Mouse (Mus musculus) embryonic facial prominence, embryonic 14.5 days (tissue): ENCODE measurements at regions not wholly inside any gene's neighbourhood (a gene's known extent, or its start where the extent isn't known, plus 50 kb on each side); places are given as distances from the start of the nearest gene placed in this dataset.
A peak's percentile ranks its signal among the peaks of the same experiment; 100 is the strongest.

Source experiments
- ATAC-seq: fragments of 200-750 bp; cut with Nextera tagmentation; 2 replicates; pipeline ENCODE4 v1.8.0; 2017; ENCODE audit warnings: low read depth, moderate number of reproducible peaks, moderate TSS enrichment
- DNase-seq: peaks from one replicate; pipeline ENCODE4 v3.0.0-alpha.2; 2015; ENCODE audit warnings: low spot score
- H3K27ac ChIP-seq: fragments of 300-500 bp; sonication (generic); replicated peaks from 2 replicates; pipeline ENCODE4 v1.5.1; 2014; ENCODE audit warnings: low read depth, mild to moderate bottlenecking, low read length, moderate library complexity
- H3K27me3 ChIP-seq: fragments of 300-500 bp; sonication (generic); replicated peaks from 2 replicates; pipeline ENCODE4 v1.6.1; 2014; ENCODE audit warnings: low read length; ENCODE audit not compliant: control insufficient read depth, insufficient read depth
- H3K36me3 ChIP-seq: fragments of 300-500 bp; sonication (generic); 2 replicates; pipeline ENCODE4 v1.6.1; 2014; ENCODE audit warnings: low read length, mixed read lengths; ENCODE audit not compliant: control insufficient read depth, insufficient read depth
- H3K4me1 ChIP-seq: fragments of 300-500 bp; sonication (generic); 2 replicates; pipeline ENCODE4 v1.6.1; 2014; ENCODE audit warnings: antibody characterized with exemption, low read length; ENCODE audit not compliant: control insufficient read depth, insufficient read depth
- H3K4me2 ChIP-seq: fragments of 300-500 bp; sonication (generic); 2 replicates; pipeline ENCODE4 v1.6.1; 2014; ENCODE audit warnings: low read depth, mild to moderate bottlenecking, low read length, moderate library complexity, mixed read lengths
- H3K4me3 ChIP-seq: fragments of 300-500 bp; sonication (generic); 2 replicates; pipeline ENCODE4 v1.5.1; 2014; ENCODE audit warnings: low read depth, mild to moderate bottlenecking, low read length
- H3K9ac ChIP-seq: fragments of 300-500 bp; sonication (generic); 2 replicates; pipeline ENCODE4 v1.6.1; 2014; ENCODE audit warnings: low read depth, mild to moderate bottlenecking, low read length, moderate library complexity, mixed read lengths
- H3K9me3 ChIP-seq: fragments of 300-500 bp; sonication (generic); 2 replicates; pipeline ENCODE4 v1.6.1; 2016; ENCODE audit warnings: low read length; ENCODE audit not compliant: control insufficient read depth
- WGBS: fragments of 180-500 bp; shearing (Covaris S2); extraction: QIAGEN DNeasy Blood & Tissue Kit; methylation state at CpG from one replicate; pipeline ENCODE4 v1.1.7; 2014; 5-methylcytosine and 5-hydroxymethylcytosine counted together

DNA sequence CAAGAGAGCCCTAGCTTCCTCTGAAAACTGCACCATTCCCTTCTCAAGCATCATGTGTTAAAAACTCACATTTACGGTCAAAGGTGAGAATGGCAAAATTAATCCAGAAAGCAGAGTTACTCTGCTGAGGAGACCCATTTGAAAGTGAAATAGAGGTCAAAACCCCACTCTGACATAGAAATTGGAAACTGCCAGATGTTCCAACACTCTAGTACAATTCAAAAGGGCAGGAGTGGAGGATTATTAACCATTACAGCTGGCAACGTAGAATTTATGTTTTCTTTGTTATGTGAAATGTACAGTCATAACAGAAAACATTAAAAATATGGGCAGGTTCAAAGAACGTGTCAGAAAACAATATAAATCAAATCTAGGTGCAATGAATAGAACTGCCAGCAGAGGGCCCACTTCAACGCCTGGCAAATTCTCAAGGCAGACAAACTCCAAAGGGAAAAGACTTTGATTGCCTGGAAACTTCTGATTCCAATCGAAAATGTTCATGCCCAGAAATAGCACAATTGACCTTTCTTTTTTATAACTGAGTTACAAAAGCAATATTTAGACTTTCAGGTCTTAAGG lies 54.2 kb upstream of the Rfpl4b start:
- no peaks in the 10 kb centered on the region for H3K4me1 ChIP-seq
- 13% methylated on average over 5 of the region's 5 CpGs for WGBS

DNA sequence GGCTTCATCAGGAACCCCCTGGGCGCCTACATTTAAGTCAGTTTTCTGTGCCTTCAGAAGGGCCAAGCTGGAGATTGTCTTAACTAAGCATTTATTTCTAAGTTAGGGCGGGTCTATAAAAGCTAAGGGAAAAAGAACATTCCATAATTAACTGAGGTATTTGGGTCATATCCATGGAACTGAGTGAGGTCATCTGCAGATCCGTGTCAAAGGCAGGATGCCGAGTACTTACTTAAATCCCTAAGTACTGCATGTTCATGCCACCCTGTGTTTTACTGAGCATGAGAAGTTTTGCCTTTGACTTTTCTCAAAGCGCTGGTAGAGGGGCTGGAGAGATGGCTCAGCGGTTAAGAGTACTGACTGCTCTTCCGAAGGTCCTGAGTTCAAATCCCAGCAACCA lies 57.7 kb upstream of the Rfpl4b start:
- Histone ChIP-seq H3K27me3 (no peaks in the 10 kb centered on the region), H3K4me2 (no peak overlapping the region), H3K4me3 (no peak overlapping the region), H3K27ac (no peak overlapping the region), H3K9me3 (no peaks in the 10 kb centered on the region), H3K9ac (no peak overlapping the region), H3K4me1 (0 out of 2 replicates have a peak, but pooled peaks cover 4% of the 10 kb centered on the region), H3K36me3 (no peaks in the 10 kb centered on the region)
- DNase-seq = no peak
- ATAC-seq = no peak
- WGBS = 90% methylated on average over 7 of the region's 7 CpGs

More for the DNA sequence above, 54.2 kb upstream of the Rfpl4b start:
- H3K36me3 ChIP-seq = no peaks in the 10 kb centered on the region
- no peak for ATAC-seq
- DNase-seq = no peak
- no peak overlapping the region for H3K4me2 ChIP-seq
- H3K9ac ChIP-seq = no peak overlapping the region
- H3K9me3 ChIP-seq = no peaks in the 10 kb centered on the region
- no peak overlapping the region for H3K27ac ChIP-seq
- no peak overlapping the region for H3K4me3 ChIP-seq
- H3K27me3 ChIP-seq = no peaks in the 10 kb centered on the region

DNA sequence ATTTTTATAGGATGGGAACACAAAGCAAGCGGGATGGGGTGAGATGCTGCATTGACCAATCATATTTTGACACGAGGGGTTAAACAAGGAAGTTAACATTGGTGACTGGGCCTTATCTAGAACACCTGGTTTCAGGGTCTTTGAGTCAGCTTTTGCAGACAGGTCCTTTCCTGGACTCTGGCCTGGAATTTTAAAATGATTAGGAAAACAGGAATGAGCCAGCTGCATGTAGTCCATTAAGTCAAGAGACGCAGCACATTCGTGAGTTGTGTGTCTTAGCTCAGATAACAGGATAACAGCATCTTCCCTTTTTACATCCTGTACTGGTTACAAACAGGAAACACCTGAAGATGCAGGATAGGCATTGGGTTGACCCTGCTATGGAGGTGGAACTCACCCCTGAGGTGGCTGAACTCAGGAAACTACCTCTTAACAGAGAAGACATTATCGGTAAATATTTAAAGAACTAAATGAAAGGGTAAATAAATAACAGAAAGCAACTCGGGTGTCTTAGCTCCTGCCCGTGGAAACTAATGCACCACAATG lies 59.1 kb upstream of the Rfpl4b start:
- H3K4me3 ChIP-seq = no peak overlapping the region
- no peak overlapping the region for H3K4me2 ChIP-seq
- ATAC-seq (no peak), DNase-seq (no peak)
- H3K27ac ChIP-seq = no peak overlapping the region
- H3K36me3 ChIP-seq = no peaks in the 10 kb centered on the region
- no peaks in the 10 kb centered on the region for H3K9me3 ChIP-seq
- no peaks in the 10 kb centered on the region for H3K27me3 ChIP-seq
- 62% methylated on average over 7 of the region's 7 CpGs for whole genome bisulfite sequencing
- 0 out of 2 replicates have a peak, but pooled peaks cover 4% of the 10 kb centered on the region for H3K4me1 ChIP-seq
- H3K9ac ChIP-seq = no peak overlapping the region

DNA sequence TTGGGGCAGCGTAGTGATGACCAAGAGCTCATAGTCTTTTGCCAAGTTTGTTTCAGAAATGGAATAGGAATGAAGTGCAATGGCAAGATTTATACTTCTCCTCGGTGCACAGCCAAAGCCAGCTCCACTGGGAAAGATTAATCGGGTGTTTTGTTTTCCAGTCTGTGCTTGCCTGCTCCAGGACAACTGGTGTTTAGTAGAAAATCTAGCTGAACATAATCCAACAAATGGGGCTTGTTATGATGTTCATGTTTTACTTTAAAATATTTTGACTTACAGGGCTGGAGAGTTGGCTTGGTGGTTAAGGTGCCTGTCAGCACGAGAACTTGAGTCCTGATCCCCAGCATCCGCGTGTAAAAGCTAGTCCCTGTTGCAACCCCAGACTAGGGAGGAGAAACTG lies 60.6 kb upstream of the Rfpl4b start:
- peak; percentile 52 for DNase-seq

DNA sequence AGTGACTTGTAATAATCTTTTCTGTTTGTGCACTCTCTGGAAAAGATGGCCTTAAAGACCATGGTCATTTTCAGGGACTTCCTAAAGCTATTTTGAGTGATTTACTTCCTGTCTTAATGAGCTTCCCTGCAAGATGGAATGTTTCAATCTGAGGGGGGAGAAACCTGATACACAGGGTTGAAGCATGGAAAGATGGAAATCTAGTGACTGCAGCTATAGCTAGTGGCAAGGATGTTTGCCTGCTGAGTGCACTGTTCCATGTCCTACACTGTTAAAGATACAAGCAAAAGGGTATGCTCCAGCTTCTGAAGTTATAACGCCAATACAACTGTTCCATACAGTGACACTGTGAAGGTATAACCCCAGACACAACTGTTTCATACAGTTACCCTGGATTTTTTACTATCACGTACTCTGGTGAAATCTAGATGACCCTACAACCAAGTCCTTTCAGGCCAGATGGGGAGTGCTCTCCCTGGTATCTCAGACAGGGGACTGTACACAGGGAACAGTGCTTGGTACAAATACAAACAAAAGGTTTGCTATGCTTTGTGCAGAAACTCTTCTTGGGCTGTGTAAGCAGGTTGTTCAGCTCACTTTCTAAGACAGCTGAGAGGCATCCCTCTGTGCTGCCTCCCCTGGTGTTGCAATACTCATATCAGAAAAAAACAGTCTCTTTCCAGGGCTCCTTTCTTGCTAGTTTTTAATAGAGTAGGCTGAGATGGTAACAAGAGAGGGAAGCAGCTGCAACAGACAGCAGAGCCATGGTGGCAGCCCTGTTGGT lies 62.4 kb upstream of the Rfpl4b start:
- H3K4me3 ChIP-seq = no peak overlapping the region
- no peaks in the 10 kb centered on the region for H3K27me3 ChIP-seq
- no peak overlapping the region for H3K4me2 ChIP-seq
- 71% methylated on average over 2 of the region's 2 CpGs for WGBS
- no peaks in the 10 kb centered on the region for H3K36me3 ChIP-seq
- DNase-seq (no peak), ATAC-seq (no peak)
- H3K9me3 ChIP-seq = no peaks in the 10 kb centered on the region
- H3K27ac ChIP-seq = no peak overlapping the region
- no peak overlapping the region for H3K9ac ChIP-seq
- 0 out of 2 replicates have a peak, but pooled peaks cover 4% of the 10 kb centered on the region for H3K4me1 ChIP-seq

More for the DNA sequence above, 60.6 kb upstream of the Rfpl4b start:
- H3K27ac ChIP-seq = no peak overlapping the region
- 0 out of 2 replicates have a peak, but pooled peaks cover 4% of the 10 kb centered on the region for H3K4me1 ChIP-seq
- 72% methylated on average over 6 of the region's 6 CpGs for whole genome bisulfite sequencing
- H3K36me3 ChIP-seq = no peaks in the 10 kb centered on the region
- H3K9me3 ChIP-seq = no peaks in the 10 kb centered on the region
- H3K4me3 ChIP-seq = no peak overlapping the region
- ATAC-seq = no peak
- no peak overlapping the region for H3K4me2 ChIP-seq
- no peaks in the 10 kb centered on the region for H3K27me3 ChIP-seq
- no peak overlapping the region for H3K9ac ChIP-seq

DNA sequence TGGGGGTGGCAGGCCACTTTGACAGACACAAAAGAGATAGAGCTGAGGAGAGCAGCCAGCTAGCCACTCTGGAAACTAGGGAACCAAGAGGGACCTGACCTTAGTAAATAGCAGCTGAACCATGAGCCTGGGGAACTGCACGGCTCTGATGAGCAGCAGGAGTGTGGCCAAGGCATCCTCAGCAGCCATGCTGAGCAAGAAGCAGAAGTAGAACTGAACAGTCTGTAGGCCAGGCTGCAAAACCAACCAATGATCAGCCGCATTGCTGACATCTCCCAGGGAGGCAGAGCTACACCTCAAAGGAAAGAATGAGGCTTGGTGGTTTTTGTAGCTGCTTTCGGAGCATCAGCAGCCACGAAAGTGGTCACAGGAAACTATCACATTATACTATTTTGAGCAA lies 63.1 kb upstream of the Rfpl4b start:
- H3K9ac ChIP-seq = no peak overlapping the region
- 56% methylated on average over 4 of the region's 4 CpGs for WGBS
- no peaks in the 10 kb centered on the region for H3K36me3 ChIP-seq
- DNase-seq (no peak), ATAC-seq (no peak)
- H3K4me2 ChIP-seq = no peak overlapping the region
- H3K9me3 ChIP-seq = no peaks in the 10 kb centered on the region
- H3K4me1 ChIP-seq = 0 out of 2 replicates have a peak, but pooled peaks cover 4% of the 10 kb centered on the region
- H3K4me3 ChIP-seq = no peak overlapping the region
- no peak overlapping the region for H3K27ac ChIP-seq
- H3K27me3 ChIP-seq = no peaks in the 10 kb centered on the region

DNA sequence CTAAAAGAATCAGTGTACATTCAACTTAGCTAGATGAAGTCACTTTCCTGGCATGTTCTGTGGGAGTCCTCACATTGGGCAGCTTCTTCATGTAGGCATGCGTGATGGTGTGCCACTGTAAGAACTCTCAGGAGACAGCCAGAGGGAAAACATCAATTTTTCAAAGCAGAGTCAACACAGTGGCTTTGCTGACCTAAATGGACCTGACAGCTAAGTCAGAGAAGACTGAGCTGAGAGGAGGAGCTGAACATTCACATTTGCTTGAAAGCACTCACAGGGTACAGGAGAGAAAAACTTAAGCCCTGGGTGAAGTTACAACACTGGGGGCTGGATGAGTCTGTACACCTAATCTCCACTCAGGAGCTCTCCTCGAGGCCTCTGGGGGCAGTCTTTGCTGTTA lies 64.9 kb upstream of the Rfpl4b start:
- H3K4me3 ChIP-seq = no peak overlapping the region
- no peaks in the 10 kb centered on the region for H3K9me3 ChIP-seq
- H3K9ac ChIP-seq = no peak overlapping the region
- no peaks in the 10 kb centered on the region for H3K36me3 ChIP-seq
- H3K27me3 ChIP-seq = no peaks in the 10 kb centered on the region
- H3K27ac ChIP-seq = no peak overlapping the region
- H3K4me2 ChIP-seq = no peak overlapping the region
- 0 out of 2 replicates have a peak, but pooled peaks cover 4% of the 10 kb centered on the region for H3K4me1 ChIP-seq
- no peak for DNase-seq
- WGBS = 56% methylated on average over 2 of the region's 2 CpGs
- no peak for ATAC-seq

DNA sequence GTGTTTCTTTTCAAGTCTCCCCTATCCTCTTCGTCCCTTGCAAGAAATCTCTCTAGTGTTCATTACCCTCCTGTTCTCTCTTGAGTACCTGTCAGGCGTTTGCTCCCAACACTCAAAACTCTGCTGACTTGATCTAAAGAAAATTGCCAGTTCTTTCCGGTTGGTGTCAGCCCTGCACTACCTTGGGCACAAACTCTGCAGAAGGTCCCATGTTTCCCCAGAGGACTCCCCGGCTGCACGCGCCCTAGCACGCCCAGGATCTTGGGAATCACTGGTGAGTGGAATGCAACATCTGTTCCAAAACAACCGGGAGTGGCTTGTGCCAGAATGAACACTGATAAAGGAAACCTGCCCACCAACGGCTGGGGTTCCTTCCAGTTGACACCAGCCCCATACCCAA lies 66.3 kb upstream of the Rfpl4b start:
- no peak for ATAC-seq
- H3K27me3 ChIP-seq = no peaks in the 10 kb centered on the region
- no peak overlapping the region for H3K27ac ChIP-seq
- no peaks in the 10 kb centered on the region for H3K36me3 ChIP-seq
- no peak for DNase-seq
- WGBS = 74% methylated on average over 9 of the region's 9 CpGs
- H3K4me1 ChIP-seq = no peaks in the 10 kb centered on the region
- no peak overlapping the region for H3K4me3 ChIP-seq
- no peak overlapping the region for H3K9ac ChIP-seq
- H3K9me3 ChIP-seq = no peaks in the 10 kb centered on the region
- H3K4me2 ChIP-seq = no peak overlapping the region
